Mouse (Mus musculus) splenic B cell, adult 2 months (primary cell): ENCODE data around the gene Itga8.
A peak's percentile ranks its signal among the peaks of the same experiment; 100 is the strongest.

Experiments
- DNase-seq: peaks from one replicate; pipeline ENCODE4 v3.0.0-alpha.2; 2011; ENCODE audit warnings: low read depth, low spot score
- H3K27me3 ChIP-seq: 2 replicates; pipeline ENCODE4 v1.6.1; 2012; ENCODE audit warnings: mild to moderate bottlenecking, low read length, moderate library complexity, mixed read lengths; ENCODE audit not compliant: control insufficient read depth, poor library complexity, insufficient read depth, severe bottlenecking
- H3K36me3 ChIP-seq: 2 replicates; pipeline ENCODE4 v1.6.1; 2012; ENCODE audit warnings: mild to moderate bottlenecking, low read length, moderate library complexity, mixed read lengths; ENCODE audit not compliant: control insufficient read depth, poor library complexity, insufficient read depth, severe bottlenecking

Gene Itga8

DNA sequence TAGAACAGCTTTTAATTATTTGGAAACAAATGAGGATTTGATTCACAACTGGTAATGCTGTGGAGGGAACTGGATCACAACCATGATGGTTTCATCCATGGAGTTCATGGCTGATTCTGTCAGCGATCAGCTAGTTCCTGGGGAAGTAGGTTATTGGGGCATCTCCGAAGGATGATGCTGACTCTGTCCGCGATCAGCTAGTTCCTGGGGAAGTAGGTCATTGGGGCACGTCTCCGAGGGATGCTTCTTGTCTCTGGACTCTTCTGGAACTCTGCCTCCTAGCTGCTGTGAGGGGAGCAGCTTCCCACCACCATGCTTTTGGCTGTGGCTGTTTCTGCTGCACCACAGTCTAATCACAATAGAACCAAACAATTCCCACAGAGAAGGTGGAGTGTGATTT is 12.3 kb upstream of the Itga8 start:
- H3K36me3 ChIP-seq = no peaks in the 10 kb centered on the region
- no peak for DNase-seq
- H3K27me3 ChIP-seq = no peaks in the 10 kb centered on the region

DNA sequence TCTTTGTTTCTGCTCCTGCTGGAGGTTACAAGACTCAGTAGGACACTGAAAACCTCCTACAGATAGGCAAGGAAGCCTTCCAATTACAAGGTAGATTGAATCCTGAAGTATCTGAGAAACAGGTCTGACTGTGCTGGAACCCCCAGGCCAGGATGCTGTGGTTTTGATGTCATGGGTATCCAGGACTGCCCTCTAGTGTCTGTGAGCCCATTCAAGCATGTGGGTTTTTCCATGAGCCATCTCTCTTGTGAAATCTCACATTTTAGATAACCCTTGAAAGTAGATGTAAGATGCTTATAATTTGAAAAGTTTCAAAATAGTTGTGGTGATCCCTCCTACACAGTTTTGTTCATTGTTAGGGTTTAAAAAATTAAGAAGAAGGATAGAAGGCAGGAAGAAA is 6.7 kb upstream of the Itga8 start:
- Histone ChIP-seq H3K36me3 (no peaks in the 10 kb centered on the region), H3K27me3 (no peaks in the 10 kb centered on the region)
- DNase-seq = peak; percentile 8

DNA sequence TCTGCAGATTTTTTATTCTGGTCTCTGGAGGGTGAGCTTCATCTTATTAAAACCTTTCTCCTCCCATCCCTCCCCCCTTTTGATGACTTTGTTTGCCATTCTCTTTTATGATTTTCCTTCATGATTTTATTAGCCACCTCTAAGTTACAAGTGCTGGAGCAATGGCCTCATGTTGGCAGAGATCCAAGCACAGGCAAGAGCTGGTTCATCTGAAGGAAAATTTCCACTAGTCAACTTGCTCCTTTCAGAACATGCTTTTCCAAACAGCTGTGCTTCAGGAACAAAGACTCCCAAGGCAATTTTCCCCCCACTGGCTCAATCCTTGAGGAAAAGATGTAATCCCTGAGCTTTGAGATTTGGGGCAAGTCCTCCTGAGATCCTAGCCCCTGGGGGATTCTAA is 5.6 kb upstream of the Itga8 start:
- Histone ChIP-seq H3K36me3 (no peaks in the 10 kb centered on the region), H3K27me3 (no peaks in the 10 kb centered on the region)
- no peak for DNase-seq

- DNase-seq = no peak
- no peaks in the 10 kb centered on the region for H3K36me3 ChIP-seq
- H3K27me3 ChIP-seq = no peaks in the 10 kb centered on the region
These were observed 3.4 kb upstream of the Itga8 start for GRCm38 (mm10) chr2:12305064-12305650.

DNA sequence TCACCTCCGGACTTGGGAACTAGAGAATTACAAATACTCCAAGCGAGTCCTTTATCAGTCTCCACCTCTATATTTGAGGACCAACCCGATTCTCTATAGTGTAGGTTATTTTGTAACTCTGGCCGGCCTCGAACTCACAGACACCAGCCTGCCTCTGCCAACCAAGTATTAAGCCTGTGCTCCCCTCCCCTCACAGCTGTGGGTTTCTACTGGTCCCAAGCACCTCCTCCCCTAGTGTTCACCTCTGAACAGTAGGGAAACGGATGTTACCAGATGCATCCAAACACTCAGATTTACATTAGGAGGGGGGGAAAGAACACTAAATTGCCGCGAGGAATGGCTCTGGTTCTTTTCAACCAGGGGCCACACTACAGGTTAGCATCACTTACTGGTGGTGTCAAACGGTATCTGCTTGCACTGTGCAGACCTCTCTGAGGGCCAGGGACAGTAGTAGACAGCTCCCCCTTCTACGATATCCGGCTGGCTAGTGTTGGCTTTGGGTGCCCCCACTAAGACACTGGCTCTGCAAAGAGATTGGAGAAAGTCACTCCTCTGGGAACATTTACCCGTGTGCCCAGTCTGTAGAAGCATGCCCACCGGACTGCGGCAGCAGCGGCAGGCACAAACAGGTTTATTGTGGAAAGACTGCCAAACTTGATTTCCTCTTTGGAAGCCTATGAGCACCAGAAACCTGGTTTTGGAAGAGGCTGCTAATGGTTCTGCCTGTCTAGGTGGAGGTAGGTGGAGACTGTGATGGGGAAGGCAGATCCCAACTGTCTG is 1.1 kb downstream of the Itga8 start:
- H3K36me3 ChIP-seq = no peaks in the 10 kb centered on the region
- DNase-seq = no peak

GRCm38 (mm10) chr2:12297287-12297686 is 4.4 kb downstream of the Itga8 start:
- H3K36me3 ChIP-seq = no peaks in the 10 kb centered on the region
- DNase-seq = no peak
- no peaks in the 10 kb centered on the region for H3K27me3 ChIP-seq

More for the DNA sequence above, 1.1 kb downstream of the Itga8 start:
- H3K27me3 ChIP-seq = no peaks in the 10 kb centered on the region

- Histone ChIP-seq H3K27me3 (no peaks in the 10 kb centered on the region), H3K36me3 (no peaks in the 10 kb centered on the region)
- DNase-seq = no peak
These were observed 6.6 kb downstream of the Itga8 start for GRCm38 (mm10) chr2:12295150-12295549.

- Histone ChIP-seq H3K27me3 (no peaks in the 10 kb centered on the region), H3K36me3 (no peaks in the 10 kb centered on the region)
- DNase-seq = no peak
These were observed 7.7 kb downstream of the Itga8 start for GRCm38 (mm10) chr2:12294060-12294459.

DNA sequence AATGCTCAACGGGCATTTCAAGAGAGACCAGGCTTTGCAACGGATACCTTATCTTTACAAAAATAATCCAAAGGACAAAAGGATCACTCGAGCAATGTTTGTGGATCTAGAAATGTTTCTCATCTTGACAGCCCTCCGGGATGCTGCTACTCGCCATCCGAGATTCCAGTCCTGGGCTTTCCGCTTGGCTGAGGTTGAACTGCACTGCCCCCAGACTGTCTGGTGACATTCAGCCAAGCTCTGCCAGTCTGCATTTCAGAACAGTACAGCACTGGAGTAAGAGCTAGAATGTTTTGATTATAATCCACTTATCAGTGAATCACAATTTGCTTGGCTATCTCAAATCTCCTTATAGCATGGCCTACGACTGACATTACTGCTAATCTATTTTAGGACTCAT is 8.3 kb downstream of the Itga8 start:
- Histone ChIP-seq H3K36me3 (no peaks in the 10 kb centered on the region), H3K27me3 (no peaks in the 10 kb centered on the region)
- DNase-seq = no peak

DNA sequence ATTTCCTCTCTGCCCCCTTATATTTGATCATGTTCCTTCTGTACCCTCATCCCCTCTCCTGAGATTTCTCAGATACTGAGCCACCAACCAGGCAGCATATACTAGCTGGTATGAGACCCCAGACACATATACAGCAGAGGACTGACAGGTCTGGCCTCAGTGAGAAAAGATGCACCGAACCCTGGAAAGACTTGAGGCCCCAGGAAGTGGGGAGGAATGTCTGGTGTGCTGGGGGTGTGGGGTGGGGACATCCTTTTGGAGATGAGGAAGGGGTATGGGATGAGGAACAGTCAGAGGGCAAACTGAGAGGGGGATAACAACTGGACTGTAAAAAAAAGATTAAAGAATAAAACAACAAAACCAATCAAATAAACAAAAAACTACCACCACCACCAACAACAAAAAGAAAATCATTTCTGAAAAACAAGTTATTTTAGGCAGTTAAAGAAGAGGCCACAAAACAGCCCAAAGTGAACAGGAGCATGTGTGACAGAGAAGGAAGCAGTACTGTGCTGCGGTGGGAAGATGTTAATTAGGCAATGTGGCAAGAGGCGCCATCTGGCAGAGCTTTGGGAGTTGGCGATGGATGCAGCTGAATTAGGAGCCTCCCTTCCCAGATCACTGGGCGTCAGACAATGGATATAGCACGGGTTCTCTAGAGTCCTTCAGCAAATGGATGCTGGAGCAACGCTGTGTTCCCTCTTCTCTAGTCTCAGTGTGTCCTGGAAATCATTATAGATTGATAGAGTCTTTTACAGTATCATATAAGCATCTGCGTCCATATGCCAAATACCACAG is 9.5 kb downstream of the Itga8 start:
- no peaks in the 10 kb centered on the region for H3K36me3 ChIP-seq
- no peaks in the 10 kb centered on the region for H3K27me3 ChIP-seq
- no peak for DNase-seq

GRCm38 (mm10) chr2:12290235-12290634 is 11.5 kb downstream of the Itga8 start:
- H3K36me3 ChIP-seq = no peaks in the 10 kb centered on the region
- DNase-seq = no peak
- no peaks in the 10 kb centered on the region for H3K27me3 ChIP-seq

DNA sequence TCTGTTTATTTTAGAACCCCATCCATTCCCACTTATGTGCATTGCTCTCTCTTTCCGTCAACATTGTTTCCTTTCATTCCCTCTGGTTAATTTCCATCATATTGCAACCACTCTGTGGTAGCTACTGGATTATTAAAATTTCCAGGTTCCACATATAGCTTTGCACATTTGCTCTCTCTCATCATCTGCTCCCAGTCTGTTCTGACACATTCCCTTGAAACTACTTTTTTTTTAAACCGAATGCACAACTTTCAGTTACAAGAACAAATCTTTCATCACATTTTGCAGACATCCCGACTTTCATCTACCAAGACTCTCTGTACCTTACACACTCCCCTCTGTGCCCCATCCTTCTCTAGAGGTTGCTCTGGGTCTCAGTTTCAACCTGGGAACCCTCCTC is 13.9 kb downstream of the Itga8 start:
- H3K27me3 ChIP-seq = no peaks in the 10 kb centered on the region
- no peaks in the 10 kb centered on the region for H3K36me3 ChIP-seq
- DNase-seq = no peak

GRCm38 (mm10) chr2:12280664-12281063 is 21.1 kb downstream of the Itga8 start:
- DNase-seq = no peak
- no peaks in the 10 kb centered on the region; the same call in 1 of the 2 replicates for H3K27me3 ChIP-seq
- H3K36me3 ChIP-seq = no peaks in the 10 kb centered on the region

GRCm38 (mm10) chr2:12279070-12279612 is 22.6 kb downstream of the Itga8 start:
- Histone ChIP-seq H3K27me3 (no peaks in the 10 kb centered on the region; the same call in 1 of the 2 replicates), H3K36me3 (no peaks in the 10 kb centered on the region)
- no peak for DNase-seq
